Mouse (Mus musculus) gastrocnemius, postnatal 14 days (tissue): ENCODE data around the gene Zbtb12. TPM values are rescaled to one million over a fixed set of nuclear protein-coding genes. Genes with fewer than 3 reads are reported as not detected.

Source experiments
- DNase-seq: peaks from one replicate; pipeline ENCODE4 v3.0.0; 2021; ENCODE audit warnings: mixed read lengths
- intact Hi-C: fragments of 180-260 bp; cut with DNase I; formaldehyde crosslinking; loops from one replicate; pipeline ENCODE4 v1.15.1; 2025; ENCODE audit warnings: low total_unique reads
- total RNA-seq, 2 experiments: library from RNA; stranded (reverse); gene quantifications; 2 replicates each; pipeline ENCODE4 v1.2.3; 2021

The Zbtb12 gene
- total RNA-seq, 2 experiments from 2014 or later, result 3.4 to 5.1 TPM

DNA sequence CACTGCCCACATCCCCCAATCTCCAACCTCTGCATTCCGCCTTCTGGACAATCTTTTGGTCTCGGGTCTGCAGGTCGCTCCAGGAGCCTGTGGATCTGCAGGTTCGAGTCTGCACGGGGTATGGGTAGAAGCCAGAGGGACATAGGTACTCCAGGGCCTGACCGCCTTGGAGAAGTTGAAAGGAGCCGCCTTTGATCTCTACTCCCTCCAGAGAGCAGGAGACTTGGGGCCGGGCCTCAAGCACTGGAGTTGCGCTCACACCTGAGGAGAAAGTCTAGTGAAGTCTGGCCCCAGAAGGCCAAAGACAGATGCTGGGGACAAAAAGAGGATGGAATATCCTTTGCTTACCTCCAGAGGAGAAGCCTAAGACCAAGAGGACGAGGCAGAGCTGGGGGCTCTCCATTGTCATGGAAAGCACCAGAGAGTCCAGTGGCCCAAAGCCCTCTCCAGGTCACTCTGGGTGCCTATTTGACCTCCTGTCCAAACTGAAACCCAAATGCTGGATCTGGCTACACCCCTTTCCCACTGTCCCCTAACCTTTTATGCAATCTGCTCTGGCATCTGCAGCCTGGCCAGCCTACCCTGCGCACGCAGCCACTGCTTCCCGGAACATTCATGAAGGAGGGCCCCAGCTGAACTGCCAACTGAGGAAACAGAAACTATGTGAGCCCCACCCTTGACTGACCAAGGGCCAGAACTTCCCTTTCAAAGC, 17.4 kb upstream of the Zbtb12 start:
- no peak for DNase-seq
- intact Hi-C loops, result no loop called here

DNA sequence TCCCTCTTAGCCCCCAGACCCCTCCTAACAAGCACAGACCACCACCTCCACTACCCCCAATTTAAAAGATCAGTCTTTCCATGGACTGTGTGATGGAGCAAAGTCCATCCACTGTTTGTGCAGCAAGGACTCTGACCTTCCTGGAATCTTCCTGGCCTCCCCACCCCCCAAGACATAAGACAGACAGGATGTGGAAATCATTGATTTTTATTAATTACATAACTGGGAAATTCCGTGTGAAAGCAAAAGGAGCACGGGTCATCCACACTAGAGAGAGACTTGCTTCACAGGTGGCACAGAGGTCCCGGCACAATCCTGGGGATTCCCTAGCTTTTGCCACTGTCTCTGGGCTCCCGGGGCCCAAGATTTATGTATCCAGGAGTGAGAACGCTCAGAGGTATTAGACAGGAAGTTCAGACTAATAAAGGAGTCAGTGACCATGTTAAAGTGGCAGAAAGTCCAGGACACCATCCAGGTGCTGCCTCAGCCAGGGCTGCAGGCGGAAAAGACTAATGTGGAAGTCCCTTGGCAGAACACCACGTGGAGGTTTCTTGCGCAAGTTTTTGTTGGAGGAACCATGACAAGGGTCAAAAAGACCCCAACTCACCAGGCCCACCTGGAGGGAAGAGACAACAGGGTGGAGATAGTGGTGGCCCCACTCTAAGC, 16.7 kb upstream of the Zbtb12 start, which contains the start of gene Cfb:
Gene Cfb (minus strand): TSS at position 103 of the 666 bp plus-strand sequence.
- DNase-seq, result no peak
- intact Hi-C loops, result no loop called here

DNA sequence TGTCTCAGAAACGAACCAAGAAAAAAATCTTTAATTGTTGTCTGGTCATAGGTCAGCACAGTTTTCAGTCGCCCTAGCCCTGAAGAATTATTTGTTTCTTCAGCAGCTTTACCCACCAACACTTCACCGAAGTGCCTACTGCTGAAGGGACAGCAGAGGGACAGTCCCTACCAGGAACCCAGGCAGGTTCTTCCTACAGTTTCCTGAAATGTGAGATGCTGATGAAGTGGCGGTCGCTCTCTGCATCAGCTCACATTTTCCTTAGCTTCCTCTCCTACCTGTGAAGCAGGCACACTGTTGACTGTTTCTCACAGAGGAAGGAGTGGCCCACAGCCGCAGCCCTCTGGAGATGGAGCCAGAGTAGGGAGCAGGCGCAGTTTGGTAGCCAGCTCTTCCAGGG, 13.3 kb upstream of the Zbtb12 start:
- DNase-seq, result no peak
- intact Hi-C loops, result no loop called here

DNA sequence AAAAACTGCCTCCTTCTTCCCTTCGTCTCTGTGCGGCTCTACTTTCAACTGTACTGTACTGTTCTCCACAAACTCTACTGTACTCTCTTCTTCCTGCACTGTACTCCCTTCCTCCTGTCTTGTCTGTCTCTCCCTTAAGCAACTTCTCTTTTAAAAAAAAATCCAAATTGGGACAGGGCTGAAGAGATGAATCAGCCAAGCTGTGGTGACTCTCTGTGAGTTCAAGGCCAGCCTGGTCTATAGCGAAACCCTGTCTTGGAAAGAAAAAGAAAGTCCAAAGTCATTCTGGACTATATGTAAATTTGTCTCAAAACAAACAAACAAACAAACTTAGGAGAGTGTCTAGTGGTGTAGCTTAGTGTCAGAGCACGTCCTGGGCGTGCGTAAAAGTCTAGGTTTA, 5.0 kb upstream of the Zbtb12 start:
- DNase-seq, result no peak
- intact Hi-C loops, result no loop called here

DNA sequence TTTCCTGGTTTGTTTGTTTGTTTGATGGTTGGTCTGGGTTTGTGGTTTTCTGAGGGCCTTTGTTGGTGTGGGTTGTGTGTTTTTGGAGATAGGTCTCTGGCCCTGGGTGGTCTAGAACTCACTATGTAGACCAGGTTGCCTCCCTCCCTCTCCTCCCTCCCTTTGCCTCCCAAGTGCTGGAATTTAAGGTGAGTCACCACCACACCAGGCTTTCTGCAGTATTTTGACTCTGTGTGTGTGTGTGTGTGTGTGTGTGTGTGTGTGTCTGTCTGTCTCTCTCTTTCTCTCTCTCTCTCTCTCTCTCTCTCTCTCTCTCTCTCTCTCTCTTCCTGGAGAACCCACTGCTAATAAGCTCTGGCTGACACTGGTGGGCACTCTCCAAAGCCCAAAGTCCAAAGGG, 1.9 kb downstream of the Zbtb12 start:
- DNase-seq, result no peak
- intact Hi-C loops, result no loop called here

DNA sequence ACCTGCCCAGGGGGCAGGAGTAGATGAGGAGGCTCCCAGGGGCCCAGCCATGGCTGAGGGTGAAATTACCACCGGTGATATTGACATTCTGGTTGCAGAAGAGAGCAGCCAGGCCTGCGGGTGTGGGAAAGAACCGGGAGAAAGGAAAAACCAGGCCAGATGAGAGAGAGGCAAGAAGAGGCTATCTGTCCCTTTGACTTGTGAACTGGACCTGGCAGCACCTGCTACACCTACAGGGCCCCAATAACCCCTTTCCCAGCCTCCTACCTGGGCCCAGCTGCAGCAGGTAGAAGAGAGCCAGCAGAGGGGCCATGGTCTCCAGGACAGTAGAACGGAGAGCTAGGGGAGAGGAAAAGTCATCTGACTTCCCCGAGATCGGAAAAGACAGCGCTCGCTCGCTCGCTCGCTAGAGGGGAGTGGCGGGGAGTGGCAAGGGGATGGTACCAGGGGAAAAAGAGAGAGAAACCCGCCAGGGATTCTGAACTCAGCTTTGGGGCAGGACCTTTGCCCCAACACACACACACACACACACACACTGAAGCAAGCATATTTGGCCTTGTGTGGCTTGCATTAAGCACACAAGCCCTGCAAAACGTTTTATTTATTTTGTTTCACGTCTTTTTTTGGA, 2.5 kb downstream of the Zbtb12 start, which contains the start of gene Gm20547:
Gene Gm20547 (minus strand): TSS at position 360 of the 628 bp plus-strand sequence.
- intact Hi-C loops, result no loop called here
- no peak for DNase-seq

DNA sequence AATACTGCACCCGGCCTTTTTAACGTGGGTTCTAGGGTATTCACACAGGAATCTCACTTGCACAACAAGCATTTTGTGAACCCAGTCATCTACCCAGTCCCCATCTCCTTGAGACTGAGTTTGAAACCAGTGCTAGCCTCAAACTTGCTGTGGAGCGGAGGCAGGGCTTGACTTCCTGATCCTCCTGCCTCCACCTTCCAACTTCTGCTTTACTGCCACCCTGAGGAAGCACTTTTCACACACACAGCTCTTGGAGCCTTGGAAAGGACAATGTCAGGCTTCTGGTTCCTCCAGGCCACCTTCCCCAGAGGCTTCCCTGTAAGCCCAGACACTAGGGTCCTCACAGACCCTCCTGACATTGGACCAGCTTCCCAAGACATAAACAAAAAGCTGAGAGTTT, 4.0 kb downstream of the Zbtb12 start:
- intact Hi-C loops, result no loop called here
- no peak for DNase-seq

DNA sequence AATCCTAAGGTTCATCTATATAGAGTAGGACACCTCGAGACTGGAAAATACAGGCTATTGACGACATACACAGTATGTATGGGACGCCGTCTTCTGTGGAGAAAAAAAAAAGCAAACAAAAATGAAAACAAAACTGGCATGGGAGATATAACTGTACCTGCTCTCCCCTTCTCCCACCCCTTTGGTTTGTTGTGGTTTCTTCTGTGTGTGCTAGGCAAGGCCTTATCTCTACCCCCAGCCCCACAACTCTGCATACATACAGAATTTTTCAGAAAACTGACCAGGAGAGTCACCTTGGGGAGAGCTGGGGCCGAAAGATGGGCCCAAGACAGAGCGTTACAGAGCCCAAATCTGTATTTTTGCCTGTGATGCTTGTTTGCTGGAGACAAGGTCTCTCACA, 5.4 kb downstream of the Zbtb12 start:
- intact Hi-C loops, result no loop called here
- DNase-seq, result no peak

DNA sequence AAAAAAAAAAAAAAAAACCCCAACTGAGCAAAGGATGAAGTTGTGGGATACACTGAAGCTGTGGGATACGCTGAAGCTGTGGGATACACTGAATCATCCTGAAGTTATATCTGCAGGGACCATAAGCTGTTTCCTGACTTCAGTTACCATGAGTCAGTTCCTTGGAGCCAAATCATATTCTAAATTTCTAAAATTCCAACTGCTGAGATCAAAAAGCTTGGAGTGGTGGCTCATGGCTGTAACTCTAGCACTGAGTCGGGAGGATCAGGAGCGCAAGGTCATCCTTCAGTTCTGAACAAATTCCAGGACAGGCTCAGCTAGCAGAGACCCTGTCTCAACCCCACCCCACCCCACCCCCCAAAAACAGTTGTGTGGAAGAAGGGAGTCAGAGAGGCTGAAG, 6.3 kb downstream of the Zbtb12 start:
- intact Hi-C loops, result no loop called here
- no peak for DNase-seq

DNA sequence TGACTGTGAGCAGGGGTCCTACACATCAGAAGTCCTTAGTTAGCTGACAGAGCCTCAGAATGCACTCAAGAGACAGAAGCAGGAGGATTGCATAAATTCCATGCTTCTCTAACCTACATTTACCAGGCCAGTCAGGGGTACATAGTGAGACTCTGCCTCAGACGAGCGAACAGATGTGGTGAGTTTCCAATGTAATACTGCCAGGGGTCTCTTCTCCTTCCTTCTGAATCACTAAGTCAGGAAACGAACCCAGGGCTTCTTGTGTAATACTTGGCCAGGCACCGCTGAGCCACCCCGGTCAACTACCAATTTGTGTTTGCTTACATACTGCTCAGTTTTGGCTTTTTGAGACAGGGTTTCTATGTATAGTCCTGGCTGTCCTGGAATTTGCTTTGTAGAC, 8.7 kb downstream of the Zbtb12 start:
- intact Hi-C loops, result no loop called here
- no peak for DNase-seq

DNA sequence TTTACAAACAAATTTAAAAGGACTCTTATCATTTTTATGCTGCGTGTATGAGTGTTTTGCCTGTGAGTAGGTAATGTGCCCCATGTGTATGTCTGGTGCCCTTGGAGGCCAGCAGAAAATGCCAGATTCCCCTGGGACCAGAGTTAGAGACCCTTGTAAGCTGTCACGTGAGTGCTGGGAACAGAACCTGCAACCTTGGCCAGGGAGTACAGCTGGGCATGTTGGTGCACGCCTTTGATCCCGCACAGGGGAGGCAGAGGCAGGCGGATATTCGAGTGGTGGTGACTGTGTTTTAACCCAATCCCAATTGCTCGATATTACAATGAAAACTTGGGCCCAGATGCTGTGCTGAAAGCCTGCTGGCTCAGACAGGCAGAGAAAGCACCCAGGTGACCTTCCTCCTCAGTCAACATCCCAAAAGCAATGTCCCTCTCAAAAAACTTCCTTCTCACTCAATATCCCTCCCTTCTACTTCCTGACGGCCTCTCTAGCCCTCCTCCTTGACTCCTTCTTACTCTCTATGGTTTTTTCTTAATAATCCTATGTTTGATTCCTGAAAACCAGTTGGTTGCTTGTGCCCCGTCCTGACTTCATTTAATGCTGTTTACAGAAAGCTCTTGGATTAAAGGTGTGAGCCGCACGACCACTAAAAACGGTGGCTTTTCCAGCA, 10.9 kb downstream of the Zbtb12 start:
- intact Hi-C loops, result loop anchor here (5.0 kb wide), 1 partner anchor 38 kb away; the partner anchor contains the start of genes Nelfe and Skiv2l
- no peak for DNase-seq

DNA sequence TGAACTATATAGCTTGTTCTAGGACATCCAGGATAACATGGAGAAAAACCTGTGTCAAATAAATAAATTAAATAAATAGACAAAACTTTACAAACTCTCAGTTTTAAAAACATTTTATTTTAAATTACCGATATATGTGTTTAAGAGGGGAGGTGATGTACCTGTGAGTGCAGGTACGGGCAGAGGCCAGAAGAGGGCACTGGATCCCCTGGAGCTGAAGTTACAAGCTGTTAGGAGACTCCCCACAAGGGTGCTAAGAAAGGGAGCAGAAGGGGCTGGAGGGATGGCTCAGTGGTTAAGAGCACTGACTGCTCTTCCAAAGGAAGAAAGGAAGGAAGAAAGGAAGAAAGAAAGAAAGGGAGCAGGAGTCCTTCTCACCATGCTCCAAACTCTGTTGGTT, 12.1 kb downstream of the Zbtb12 start:
- no peak for DNase-seq
- intact Hi-C loops, result loop anchor here (5.0 kb wide), 1 partner anchor 39 kb away; the partner anchor contains the start of genes Nelfe and Skiv2l

DNA sequence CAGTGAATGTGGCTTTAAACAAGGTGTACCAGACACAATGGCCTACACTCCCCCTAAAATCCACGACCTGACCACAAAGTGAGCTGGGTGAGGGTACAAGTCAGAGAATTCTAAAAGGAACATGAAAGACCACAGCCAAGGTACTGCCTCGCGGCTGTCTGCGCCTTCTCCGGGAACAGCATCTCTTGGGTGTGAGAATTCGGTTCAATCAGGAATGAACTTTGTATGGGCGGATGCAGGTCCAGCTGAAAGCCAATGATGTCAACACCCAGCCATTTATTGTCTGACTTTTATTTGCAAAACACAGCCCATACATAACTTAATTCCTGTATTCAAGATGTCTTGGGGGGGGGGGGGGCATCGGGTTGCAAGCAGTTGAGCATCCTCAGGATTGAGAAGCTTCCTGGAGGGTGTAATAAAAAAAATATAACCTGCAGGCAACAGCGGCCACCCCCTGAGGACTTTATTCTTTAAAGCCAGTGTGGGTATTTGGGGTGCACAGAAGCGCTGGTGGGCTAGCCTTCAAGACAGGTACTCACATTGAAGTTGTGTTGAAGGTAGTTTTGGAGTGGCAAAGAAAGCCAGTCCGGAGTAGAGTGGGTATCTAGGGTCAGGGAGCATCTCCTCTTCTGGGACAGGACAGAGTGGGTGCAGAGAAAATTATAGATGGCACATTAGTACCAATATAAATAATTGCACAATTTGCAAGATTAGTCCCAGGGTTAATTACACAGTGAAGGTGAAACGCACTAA, 14.0 kb downstream of the Zbtb12 start:
- DNase-seq, result no peak
- intact Hi-C loops, result loop anchor here (5.0 kb wide), 1 partner anchor 41 kb away; the partner anchor contains the start of genes Nelfe and Skiv2l

DNA sequence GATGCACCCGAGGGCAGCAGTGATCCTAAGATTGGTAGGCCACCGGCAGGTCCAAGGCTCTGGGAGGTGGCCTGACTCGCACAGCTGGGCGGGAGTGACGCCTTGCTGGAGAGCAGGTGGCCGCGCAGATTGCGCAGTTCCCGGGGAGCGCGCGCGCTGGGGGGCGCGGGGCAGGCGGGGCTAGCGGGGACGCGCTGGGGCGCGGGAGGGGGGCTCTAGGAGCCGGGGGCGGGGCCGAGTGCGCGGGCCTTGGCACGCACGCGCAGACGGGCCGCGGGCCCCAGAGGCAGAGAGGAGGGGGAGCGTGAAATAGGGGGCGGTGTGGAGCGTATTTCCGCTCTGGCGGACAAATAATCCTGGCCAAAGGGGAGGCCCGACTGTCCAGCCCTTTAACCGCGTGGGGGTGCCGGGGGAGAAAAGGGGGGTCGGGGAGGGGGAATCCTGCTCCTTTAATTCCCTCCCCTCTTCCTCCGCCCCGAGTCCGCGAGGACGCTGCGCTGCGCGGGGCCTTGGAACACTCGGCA, 14.9 kb downstream of the Zbtb12 start:
- DNase-seq, result peak; percentile 96
- intact Hi-C loops, result loop anchor here (5.0 kb wide), 1 partner anchor 42 kb away; the partner anchor contains the start of genes Nelfe and Skiv2l

DNA sequence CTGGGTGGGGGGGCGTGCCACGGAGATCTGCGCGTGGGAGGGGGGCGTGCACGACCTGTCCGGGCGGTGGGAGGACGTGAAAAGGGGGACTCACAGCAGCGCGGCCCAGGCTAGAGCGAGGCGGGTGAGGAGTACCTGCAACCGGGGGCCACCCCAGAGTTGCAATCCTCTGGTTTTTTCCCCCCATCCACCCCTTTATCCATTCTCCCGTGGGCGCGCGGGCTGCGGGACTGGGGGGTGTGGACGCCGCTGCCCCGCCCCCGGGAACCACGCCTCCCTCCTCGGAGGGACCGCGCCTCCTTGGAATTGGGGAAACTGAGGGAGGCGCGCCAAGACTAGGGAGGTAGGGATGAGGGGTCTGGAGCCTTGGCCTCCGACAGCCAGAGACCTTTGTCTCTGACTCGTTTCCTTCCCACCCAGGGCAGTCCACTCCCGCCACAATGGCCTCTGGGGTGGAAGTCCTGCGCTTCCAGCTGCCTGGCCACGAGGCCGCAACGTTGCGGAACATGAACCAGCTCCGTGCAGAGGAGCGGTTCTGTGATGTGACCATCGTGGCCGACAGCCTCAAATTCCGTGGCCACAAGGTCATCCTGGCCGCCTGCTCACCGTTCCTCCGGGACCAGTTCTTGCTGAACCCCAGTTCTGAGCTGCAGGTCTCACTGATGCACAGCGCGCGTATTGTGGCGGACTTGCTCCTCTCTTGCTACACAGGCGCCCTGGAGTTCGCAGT, 15.7 kb downstream of the Zbtb12 start:
- DNase-seq, result peak; percentile 63
- intact Hi-C loops, result loop anchor here (5.0 kb wide), 1 partner anchor 43 kb away; the partner anchor contains the start of genes Nelfe and Skiv2l

DNA sequence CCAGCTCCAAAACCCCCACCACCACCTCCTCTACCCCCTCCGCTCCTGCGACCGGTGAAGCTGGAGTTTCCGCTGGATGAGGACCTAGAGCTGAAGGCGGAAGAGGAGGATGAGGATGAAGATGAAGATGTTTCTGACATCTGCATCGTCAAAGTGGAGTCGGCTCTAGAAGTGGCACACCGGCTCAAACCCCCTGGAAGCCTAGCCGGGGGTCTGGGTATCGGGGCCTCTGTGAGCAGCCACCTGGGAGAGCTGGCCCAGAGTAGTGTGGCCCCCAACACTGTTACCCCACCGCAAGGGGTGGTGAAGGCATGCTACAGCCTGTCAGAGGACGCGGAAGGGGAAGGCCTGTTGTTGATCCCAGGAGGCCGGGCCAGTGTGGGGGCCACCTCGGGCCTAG, 16.4 kb downstream of the Zbtb12 start:
- DNase-seq, result no peak
- intact Hi-C loops, result no loop called here

DNA sequence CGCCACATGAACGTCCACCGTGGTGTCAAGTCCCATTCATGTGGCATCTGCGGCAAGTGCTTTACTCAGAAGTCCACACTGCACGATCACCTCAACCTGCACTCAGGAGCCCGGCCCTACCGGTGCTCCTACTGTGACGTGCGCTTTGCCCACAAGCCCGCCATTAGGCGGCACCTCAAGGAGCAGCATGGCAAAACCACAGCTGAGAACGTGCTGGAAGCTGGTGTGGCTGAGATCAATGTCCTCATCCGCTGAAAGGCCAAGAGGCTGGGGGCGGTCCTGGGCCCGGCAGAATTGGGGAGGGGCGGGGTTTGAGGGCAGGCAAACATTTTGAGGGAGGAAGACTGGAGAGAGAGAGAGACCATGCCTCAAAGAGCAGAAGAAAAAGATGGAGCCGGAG, 17.1 kb downstream of the Zbtb12 start:
- no peak for DNase-seq
- intact Hi-C loops, result no loop called here
